Mouse (Mus musculus) adrenal gland, postnatal 36 days (tissue): Measurements from ENCODE around the gene Sh3gl1. TPM values are rescaled to one million over a fixed set of nuclear protein-coding genes. Genes with fewer than 3 reads are reported as not detected.
"Not testable (repeated sequence)": the region's sequence is repeated elsewhere in the genome, so short reads cannot be mapped to it uniquely, and the experiment has no call there.

Experiments used
- DNase-seq, 2 experiments: peaks; one replicate each; pipeline ENCODE4 v3.0.0; 2021; ENCODE audit warnings: mixed read lengths in 1 of 2
- long read RNA-seq, 2 experiments: library from polyadenylated mRNA; stranded (forward); transcript quantifications; one replicate each; pipeline ENCODE4 v2.0.0; 2021; ENCODE audit warnings: borderline sequencing depth in 2 of 2
- total RNA-seq, 2 experiments: library from RNA; stranded (reverse); gene quantifications; 2 replicates each; pipeline ENCODE4 v1.2.3; 2021

Gene Sh3gl1
- total RNA-seq, result 10 to 100 TPM; 49.0 to 49.7 TPM
- long read RNA-seq, experiment 1, transcript Sh3gl1-201 (10 exons, 2,073 nt), result major isoform, 89 of 111 reads
- long read RNA-seq, experiment 1, partial matches to known transcripts, result 6 of 111 reads
- long read RNA-seq, experiment 1, other reads (novel, unspliced or antisense), result 14 of 111 reads
- long read RNA-seq, experiment 2, transcript Sh3gl1-201 (10 exons, 2,073 nt), result major isoform, 25 of 32 reads
- long read RNA-seq, experiment 2, partial matches to known transcripts, result 0 of 32 reads
- long read RNA-seq, experiment 2, other reads (novel, unspliced or antisense), result 5 of 32 reads

GRCm38 (mm10) chr17:56036176-56036900 lies at the start of gene Sh3gl1:
Gene Sh3gl1 (minus strand): TSS chr17:56036635.
- DNase-seq, result peak; percentile 99

- peak in 1 of 2 experiments; percentile 29 for DNase-seq
Measured at GRCm38 (mm10) chr17:56080781-56081585, 44.5 kb upstream of the Sh3gl1 start.

- peak in 1 of 2 experiments; percentile 25 for DNase-seq
Measured at GRCm38 (mm10) chr17:56079921-56080320, 43.5 kb upstream of the Sh3gl1 start.

- peak; percentile 99 for DNase-seq
Measured at GRCm38 (mm10) chr17:56078880-56079795, 42.7 kb upstream of the Sh3gl1 start, which contains the start of gene Hdgfl2. Gene Hdgfl2 (plus strand): TSS chr17:56079634.

- DNase-seq, result not testable (repeated sequence)
Measured at GRCm38 (mm10) chr17:56078361-56078760, 41.9 kb upstream of the Sh3gl1 start.

- DNase-seq, result no peak
Measured at GRCm38 (mm10) chr17:56077523-56077922, 41.1 kb upstream of the Sh3gl1 start.

- DNase-seq, result peak; percentile 99 to 100
Measured at GRCm38 (mm10) chr17:56074827-56075208, 38.4 kb upstream of the Sh3gl1 start, which contains the start of gene Ubxn6. Gene Ubxn6 (minus strand): TSS chr17:56075028.

GRCm38 (mm10) chr17:56074097-56074826 lies 37.8 kb upstream of the Sh3gl1 start:
- peak; percentile 91 to 95 for DNase-seq

GRCm38 (mm10) chr17:56072243-56072642 lies 35.8 kb upstream of the Sh3gl1 start:
- DNase-seq, result no peak

GRCm38 (mm10) chr17:56071126-56071525 lies 34.7 kb upstream of the Sh3gl1 start:
- no peak for DNase-seq

- no peak for DNase-seq
Measured at GRCm38 (mm10) chr17:56069066-56069465, 32.6 kb upstream of the Sh3gl1 start.

GRCm38 (mm10) chr17:56066451-56066850 lies 30.0 kb upstream of the Sh3gl1 start:
- no peak for DNase-seq

- DNase-seq, result not testable (repeated sequence)
Measured at GRCm38 (mm10) chr17:56065715-56066114, 29.3 kb upstream of the Sh3gl1 start.

- no peak for DNase-seq
Measured at GRCm38 (mm10) chr17:56062081-56062480, 25.6 kb upstream of the Sh3gl1 start.

- no peak for DNase-seq
Measured at GRCm38 (mm10) chr17:56057381-56058120, 21.1 kb upstream of the Sh3gl1 start.

GRCm38 (mm10) chr17:56055945-56056678 lies 19.7 kb upstream of the Sh3gl1 start:
- no peak for DNase-seq

GRCm38 (mm10) chr17:56054938-56055337 lies 18.5 kb upstream of the Sh3gl1 start:
- no peak for DNase-seq

GRCm38 (mm10) chr17:56051369-56051768 lies 14.9 kb upstream of the Sh3gl1 start:
- DNase-seq, result no peak

- no peak for DNase-seq
Measured at GRCm38 (mm10) chr17:56040857-56041163, 4.4 kb upstream of the Sh3gl1 start.
